Mouse (Mus musculus) small intestine, adult 2 months (tissue): ENCODE measurements around the gene Gan. TPM values are rescaled to one million over a fixed set of nuclear protein-coding genes. Genes with fewer than 3 reads are reported as not detected.
A peak's percentile ranks its signal among the peaks of the same experiment; 100 is the strongest.

Experiments used
- H3K27ac ChIP-seq: fragments of 200-500 bp; 2 replicates; pipeline ENCODE4 v1.5.1; 2012; ENCODE audit warnings: low read depth, low read length, control low read depth, inconsistent platforms; ENCODE audit not compliant: insufficient read depth
- H3K27me3 ChIP-seq: fragments of 200-500 bp; 2 replicates; pipeline ENCODE4 v1.6.1; 2012; ENCODE audit warnings: mild to moderate bottlenecking, moderate library complexity, low read length, inconsistent platforms; ENCODE audit not compliant: control insufficient read depth, insufficient read depth
- H3K36me3 ChIP-seq: fragments of 200-500 bp; 2 replicates; pipeline ENCODE4 v1.6.1; 2012; ENCODE audit warnings: mild to moderate bottlenecking, low read length, control low read depth, inconsistent platforms; ENCODE audit not compliant: control insufficient read depth, insufficient read depth
- H3K4me1 ChIP-seq: fragments of 200-500 bp; 2 replicates; pipeline ENCODE4 v1.6.1; 2012; ENCODE audit warnings: low read length, inconsistent platforms, mixed read lengths; ENCODE audit not compliant: control insufficient read depth, insufficient read depth, insufficient read length
- H3K4me3 ChIP-seq: fragments of 200-500 bp; 2 replicates; pipeline ENCODE4 v1.5.1; 2012; ENCODE audit warnings: low read depth, mild to moderate bottlenecking, control low read depth, inconsistent platforms, low read length, moderate library complexity
- CTCF ChIP-seq: fragments of 200-500 bp; IDR thresholded peaks from 2 replicates; pipeline ENCODE4 v1.5.1; 2012; ENCODE audit warnings: low read depth, mild to moderate bottlenecking, control low read depth, inconsistent platforms, low read length, moderate library complexity, mixed read lengths; ENCODE audit not compliant: insufficient replicate concordance, insufficient read length; ENCODE audit errors: extremely low read depth
- POLR2A ChIP-seq: fragments of 200-500 bp; IDR thresholded peaks from 2 replicates; pipeline ENCODE4 v1.6.1; 2012; ENCODE audit warnings: low read depth, mild to moderate bottlenecking, control low read depth, inconsistent platforms, low read length, moderate library complexity
- WGBS: fragments of 180-500 bp; shearing (Covaris S2); methylation state at CpG from one replicate; pipeline ENCODE4 v1.1.7; 2018; 5-methylcytosine and 5-hydroxymethylcytosine counted together
- polyA plus RNA-seq: library from polyadenylated mRNA; depleted of rRNA; stranded (reverse); fragments of >200 nt; gene quantifications from 2 replicates; pipeline ENCODE4 v1.2.3, GENCODE M21; 2012

Gan gene
- polyA plus RNA-seq, 1 experiment: 4.6 TPM

DNA sequence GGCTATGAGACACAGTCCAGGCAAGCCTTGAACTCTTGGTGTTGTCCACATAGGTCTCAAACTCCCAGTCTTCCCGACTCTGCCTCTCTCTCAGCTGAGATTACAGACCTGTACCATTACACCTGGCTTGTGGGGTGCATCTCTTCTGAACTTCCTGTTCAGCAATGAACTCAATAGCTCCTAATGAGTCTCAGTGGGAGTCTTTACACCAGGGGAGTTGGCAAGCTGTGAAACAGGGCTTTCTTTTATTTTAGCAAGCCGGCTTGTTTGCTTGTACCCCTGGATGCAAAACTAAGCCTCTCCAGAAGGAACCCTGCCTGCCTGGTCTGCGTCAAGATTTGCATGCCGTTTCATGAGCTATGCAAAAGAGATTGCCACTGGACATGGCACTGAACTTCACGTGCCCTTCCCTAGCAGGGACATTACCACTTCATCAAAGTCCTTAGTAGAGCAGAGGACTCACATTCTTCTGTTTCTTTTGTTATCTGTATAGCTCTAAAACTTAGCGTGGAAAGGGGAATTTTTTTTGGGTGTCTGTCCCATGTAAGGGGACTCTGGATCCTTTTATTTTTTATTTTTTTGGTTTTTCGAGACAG is 93.2 kb downstream of the Gan start:
- 64% methylated on average over 7 of the region's 7 CpGs for WGBS
- Histone ChIP-seq H3K36me3 (no peaks in the 10 kb centered on the region), H3K27ac (no peak overlapping the region), H3K4me3 (no peak overlapping the region), H3K27me3 (no peaks in the 10 kb centered on the region), H3K4me1 (peaks cover 2% of the 10 kb centered on the region)
- no peak for TF ChIP-seq POLR2A
- no peak for TF ChIP-seq CTCF

DNA sequence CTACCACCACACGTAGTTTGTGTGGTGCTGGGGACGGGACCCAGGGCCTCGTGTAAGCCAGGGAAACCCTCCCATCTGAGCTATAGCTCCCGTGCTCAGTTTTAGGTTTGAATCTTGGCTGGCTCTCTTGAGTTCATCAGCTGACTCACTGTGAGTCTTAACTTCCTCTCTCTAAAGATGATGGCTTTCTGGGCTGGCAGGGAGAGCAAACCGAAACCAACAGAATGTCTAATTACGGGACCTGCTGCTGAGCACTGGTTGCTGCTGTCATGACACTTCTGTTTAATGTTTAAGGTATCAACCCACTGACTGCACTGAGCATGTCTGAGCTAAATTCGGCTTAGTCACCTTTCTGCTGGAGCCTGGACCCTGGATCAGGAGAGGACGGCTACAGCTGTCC is 94.7 kb downstream of the Gan start:
- peaks cover 3% of the 10 kb centered on the region for H3K4me1 ChIP-seq
- TF ChIP-seq CTCF (no peak), POLR2A (no peak)
- no peak overlapping the region for H3K4me3 ChIP-seq
- H3K27ac ChIP-seq: no peak overlapping the region
- no peaks in the 10 kb centered on the region for H3K36me3 ChIP-seq
- WGBS: 90% methylated on average over 8 of the region's 8 CpGs
- H3K27me3 ChIP-seq: no peaks in the 10 kb centered on the region

DNA sequence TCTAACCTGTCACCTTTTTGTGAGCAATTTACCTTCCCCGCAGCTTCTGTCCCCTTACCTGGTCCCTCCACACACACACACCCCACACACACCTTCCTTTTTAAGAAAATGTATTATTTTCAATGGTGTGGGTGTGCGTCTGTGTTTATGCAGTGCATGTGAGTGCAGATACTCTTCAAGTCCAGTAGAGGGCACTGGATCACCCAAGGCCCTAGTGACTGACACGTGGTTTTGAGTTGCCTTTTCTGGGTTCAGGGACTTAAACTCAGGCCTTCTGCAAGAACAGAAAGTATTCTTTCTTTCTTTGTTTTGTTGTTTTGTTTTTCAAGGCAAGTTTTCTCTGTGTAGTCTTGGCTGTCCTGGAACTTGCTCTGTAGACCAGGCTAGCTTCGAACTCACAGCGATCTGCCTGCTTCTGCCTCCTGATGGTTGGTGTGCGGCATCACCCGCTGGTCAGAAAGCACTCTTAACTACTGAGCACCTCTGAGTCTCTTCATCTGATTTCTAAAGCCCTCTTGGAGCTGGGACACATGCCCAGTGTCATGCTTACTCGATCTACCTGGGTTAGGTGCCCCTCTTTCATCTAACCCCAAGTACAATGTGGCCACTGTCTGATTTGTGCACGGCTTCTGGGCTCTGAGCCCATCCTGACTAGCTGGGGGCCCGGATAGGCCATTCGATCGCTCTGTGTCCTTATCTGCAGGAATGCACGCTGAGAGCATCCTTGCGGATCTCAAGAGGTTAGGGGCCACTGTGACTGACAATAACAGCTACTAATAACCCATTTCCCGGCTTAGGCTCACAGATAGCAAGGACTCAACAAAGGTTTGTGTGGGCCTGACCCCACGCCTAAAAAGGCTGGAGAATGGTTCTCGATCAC is 95.7 kb downstream of the Gan start:
- Histone ChIP-seq H3K27ac (no peak overlapping the region), H3K4me1 (peaks cover 3% of the 10 kb centered on the region), H3K4me3 (no peak overlapping the region), H3K27me3 (no peaks in the 10 kb centered on the region), H3K36me3 (no peaks in the 10 kb centered on the region)
- 91% methylated on average over 17 of the region's 17 CpGs for WGBS
- TF ChIP-seq POLR2A (no peak), CTCF (no peak)

DNA sequence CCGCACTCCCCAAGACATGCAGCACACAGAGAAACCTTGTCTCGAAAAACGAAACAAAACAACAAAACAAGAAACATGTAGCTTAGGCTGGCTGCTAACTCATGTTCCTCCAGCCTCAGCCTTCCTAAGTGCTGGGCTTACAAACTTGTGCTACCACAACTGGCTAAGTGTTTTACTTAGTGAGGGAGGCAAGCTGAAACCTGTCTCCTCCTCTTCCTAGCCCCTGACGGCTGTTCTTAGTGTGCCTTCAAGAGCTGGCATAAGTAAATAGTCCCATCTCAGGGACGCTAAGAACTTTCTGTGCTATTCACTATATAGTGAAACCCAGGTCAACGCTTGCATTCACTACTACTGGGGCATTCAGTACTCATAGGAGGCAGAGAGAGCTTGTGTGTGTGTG is 96.6 kb downstream of the Gan start:
- peaks cover 5% of the 10 kb centered on the region for H3K4me1 ChIP-seq
- TF ChIP-seq POLR2A: no peak
- TF ChIP-seq CTCF: no peak
- H3K4me3 ChIP-seq: no peak overlapping the region
- 90% methylated on average over 6 of the region's 6 CpGs for WGBS
- no peak overlapping the region for H3K27ac ChIP-seq
- no peaks in the 10 kb centered on the region for H3K27me3 ChIP-seq
- H3K36me3 ChIP-seq: no peaks in the 10 kb centered on the region

DNA sequence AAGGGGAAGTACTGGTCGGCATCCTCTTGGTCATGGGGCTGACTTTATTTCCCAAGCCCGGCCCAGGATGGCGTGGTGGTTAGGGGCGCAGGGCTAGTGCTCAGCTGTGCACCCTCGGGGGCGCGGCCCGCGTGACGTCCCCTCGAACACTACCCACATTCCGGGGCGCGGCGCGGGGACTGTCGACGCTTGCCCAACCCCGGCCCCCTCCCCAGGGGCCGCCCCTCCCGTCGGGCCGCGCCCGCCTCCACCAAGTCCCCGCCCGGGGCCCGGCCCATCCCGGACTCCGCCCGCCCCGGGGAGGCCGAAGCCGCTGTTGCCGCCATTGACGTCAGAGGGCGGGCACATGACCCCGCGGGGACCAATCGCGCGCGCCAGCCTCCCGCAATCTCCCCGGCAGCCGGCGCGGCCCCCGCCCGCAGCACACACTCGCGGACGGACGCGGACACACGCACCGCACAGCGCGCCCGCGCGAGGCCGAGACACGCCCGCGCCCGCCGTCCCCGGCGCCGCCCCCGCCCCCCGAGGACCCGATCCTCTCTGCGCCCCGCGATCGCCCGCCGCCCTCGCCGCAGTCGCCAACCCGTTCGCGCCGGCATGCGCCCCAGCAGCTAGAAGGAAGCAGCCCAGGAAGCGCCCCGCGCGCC is 98.5 kb downstream of the Gan start:
- Histone ChIP-seq H3K4me1 (peaks cover 13% of the 10 kb centered on the region), H3K4me3 (peak overlapping the region; percentile 99), H3K27ac (peak overlapping the region; percentile 33; the same call in 1 of the 2 replicates), H3K27me3 (no peaks in the 10 kb centered on the region), H3K36me3 (no peaks in the 10 kb centered on the region)
- under 1% methylated on average over 62 of the region's 92 CpGs for WGBS
- TF ChIP-seq CTCF: no peak
- TF ChIP-seq POLR2A: peak; percentile 78; the same call in 1 of the 2 replicates

DNA sequence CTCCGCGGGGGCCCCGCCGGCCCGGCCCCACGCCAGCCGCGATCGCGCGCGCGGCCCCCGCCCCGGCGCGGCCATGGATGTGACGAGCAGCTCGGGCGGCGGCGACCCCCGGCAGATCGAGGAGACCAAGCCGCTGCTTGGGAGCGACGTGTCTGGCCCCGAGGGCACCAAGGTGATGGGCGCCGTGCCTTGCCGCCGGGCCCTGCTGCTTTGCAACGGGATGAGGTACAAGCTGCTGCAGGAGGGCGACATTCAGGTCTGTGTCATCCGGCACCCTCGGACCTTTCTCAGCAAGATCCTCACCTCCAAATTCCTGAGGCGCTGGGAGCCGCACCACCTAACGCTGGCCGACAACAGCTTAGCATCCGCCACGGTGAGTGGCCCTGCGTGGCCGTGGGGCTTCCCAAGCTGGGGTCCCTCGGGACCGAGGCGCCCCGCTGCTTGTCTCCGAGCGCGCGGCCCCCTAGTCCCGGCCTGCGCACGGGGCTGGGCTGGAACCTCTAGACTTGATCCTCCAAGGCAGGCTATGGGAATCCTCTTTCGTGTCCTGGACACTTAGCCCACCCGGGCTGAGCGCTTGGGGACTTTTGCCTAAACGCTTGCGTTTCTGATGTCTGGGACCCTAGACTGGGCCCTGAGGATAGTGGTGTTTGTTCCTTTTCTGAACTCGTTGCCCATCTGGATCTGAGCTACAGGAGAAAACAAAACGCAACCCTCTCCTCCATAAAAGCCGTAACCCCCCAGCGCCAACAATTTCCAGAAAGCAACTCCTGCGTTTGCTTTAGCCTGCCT is 99.3 kb downstream of the Gan start, which contains the start of gene Cmip:
TSS of gene Cmip (plus strand) at position 36 of the 792 bp plus-strand sequence.
- no peaks in the 10 kb centered on the region for H3K27me3 ChIP-seq
- under 1% methylated on average over 62 of the region's 65 CpGs for WGBS
- TF ChIP-seq POLR2A: no peak
- peak within 1 kb of the TSS; percentile 86 for H3K27ac ChIP-seq
- H3K36me3 ChIP-seq: no peaks in the 10 kb centered on the region
- peak within 1 kb of the TSS; percentile 99 for H3K4me3 ChIP-seq
- H3K4me1 ChIP-seq: peaks cover 19% of the 10 kb centered on the region
